Mouse (Mus musculus): Measurements from ENCODE around the gene Dmbx1. TPM values are rescaled to one million over a fixed set of nuclear protein-coding genes. Genes with fewer than 3 reads are reported as not detected.

The Dmbx1 gene
- total and polyA plus RNA-seq, 3 experiments: not detected

DNA sequence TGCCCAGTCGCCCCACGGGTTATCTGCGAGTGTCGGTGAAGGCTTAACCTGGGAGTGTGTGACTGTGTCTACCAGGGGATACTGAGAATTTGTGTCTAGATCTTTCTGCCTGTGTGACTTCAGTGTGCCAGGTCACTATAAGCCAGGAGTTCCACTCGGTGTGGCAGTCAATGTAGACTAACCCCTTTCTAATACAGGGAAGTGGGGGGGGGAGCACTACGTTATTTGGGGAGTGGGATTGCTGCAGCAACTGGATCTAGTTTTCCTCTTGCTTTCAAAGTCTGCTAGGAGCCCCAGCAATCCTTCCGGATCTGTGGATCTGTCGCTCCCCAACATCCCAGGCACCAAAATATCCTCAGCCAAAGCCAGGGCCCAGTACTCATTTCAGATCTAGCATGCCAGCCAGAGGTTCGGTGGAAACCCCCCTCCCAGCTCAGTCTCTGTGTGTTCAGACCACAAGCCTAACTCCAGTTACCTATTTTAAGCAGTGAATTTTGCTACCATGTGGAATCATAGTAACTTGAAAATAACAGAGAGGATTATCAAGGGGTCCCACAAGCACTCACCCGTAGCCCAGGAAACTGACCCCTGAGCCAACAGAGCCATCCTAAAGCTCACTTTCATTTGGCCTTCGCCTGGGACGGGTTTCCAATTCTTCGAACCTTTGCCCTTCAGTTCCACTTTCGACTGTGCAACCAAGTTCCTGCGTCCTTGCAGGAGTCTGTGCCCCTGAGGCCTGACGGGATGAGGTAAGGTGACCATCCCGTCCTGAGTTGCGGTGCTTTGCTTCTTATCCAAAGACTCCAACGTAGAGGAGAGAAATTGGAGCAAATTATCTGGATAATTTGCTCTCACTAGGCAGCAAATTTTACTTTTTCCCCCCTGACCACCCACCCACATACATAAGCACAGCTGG is 2.4 kb downstream of the Dmbx1 start:
- Histone ChIP-seq H3K9ac (ENCODE audit: low read depth, low read length) (no peak overlapping the region), H3K79me2 (replicated peaks; ENCODE audit: control insufficient read depth, insufficient read depth, low read length) (no peaks in the 10 kb centered on the region), H3K4me1 (ENCODE audit: control insufficient read depth, insufficient read depth, low read length) (0 out of 2 replicates have a peak, but pooled peaks cover 2% of the 10 kb centered on the region), H3K27me3 (ENCODE audit: control insufficient read depth, insufficient read depth, low read length) (peaks cover 49% of the 10 kb centered on the region), H3K36me3 (ENCODE audit: control insufficient read depth, insufficient read depth, low read length) (no peaks in the 10 kb centered on the region), H3K4me3 (no peak overlapping the region), H3K27ac (no peak overlapping the region)
- intact Hi-C loops (cut with DNase I): no loop called here
- 17% methylated on average over 19 of the region's 19 CpGs for WGBS
- no peak for DNase-seq
- TF ChIP-seq EP300 (IDR thresholded peaks at IDR 0.05; ENCODE audit: insufficient read depth, low read depth, low read length) (no peak), CTCF (IDR thresholded peaks at IDR 0.05) (no peak), POLR2A (IDR thresholded peaks at IDR 0.05; ENCODE audit: insufficient read depth, low read depth, low read length) (no peak)

DNA sequence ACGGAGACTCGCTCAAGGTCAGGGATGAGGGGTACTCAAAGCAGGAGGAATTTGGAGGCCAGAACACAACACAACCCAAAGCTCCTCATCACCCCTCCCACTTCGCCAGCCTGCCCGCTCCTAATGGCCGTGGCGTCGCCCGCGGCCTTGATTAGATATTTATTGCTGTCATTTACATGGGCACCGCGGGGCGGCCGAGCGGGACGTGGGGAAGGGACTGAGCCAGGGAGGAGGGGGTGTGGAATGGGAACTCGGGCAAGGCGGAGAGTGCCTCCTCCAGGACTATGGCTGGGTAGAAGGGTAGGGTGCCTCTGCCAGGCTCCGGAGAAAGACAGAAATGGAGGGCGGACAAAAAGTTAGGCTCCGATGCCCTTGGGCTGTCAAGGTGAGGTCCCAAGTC is 3.1 kb downstream of the Dmbx1 start:
- WGBS: 4% methylated on average over 20 of the region's 20 CpGs
- Histone ChIP-seq H3K9ac (ENCODE audit: low read depth, low read length) (no peak overlapping the region), H3K4me3 (no peak overlapping the region), H3K36me3 (ENCODE audit: control insufficient read depth, insufficient read depth, low read length) (no peaks in the 10 kb centered on the region), H3K27me3 (ENCODE audit: control insufficient read depth, insufficient read depth, low read length) (peaks cover 47% of the 10 kb centered on the region), H3K79me2 (replicated peaks; ENCODE audit: control insufficient read depth, insufficient read depth, low read length) (no peaks in the 10 kb centered on the region), H3K4me1 (ENCODE audit: control insufficient read depth, insufficient read depth, low read length) (0 out of 2 replicates have a peak, but pooled peaks cover 2% of the 10 kb centered on the region), H3K27ac (no peak overlapping the region)
- TF ChIP-seq EP300 (IDR thresholded peaks at IDR 0.05; ENCODE audit: insufficient read depth, low read depth, low read length) (no peak), CTCF (IDR thresholded peaks at IDR 0.05) (no peak), POLR2A (IDR thresholded peaks at IDR 0.05; ENCODE audit: insufficient read depth, low read depth, low read length) (no peak)
- intact Hi-C loops (cut with DNase I): no loop called here
- no peak for DNase-seq

GRCm38 (mm10) chr4:115935835-115936581 is 3.7 kb downstream of the Dmbx1 start:
- 2% methylated on average over 36 of the region's 36 CpGs for WGBS
- H3K79me2 ChIP-seq (replicated peaks; ENCODE audit: control insufficient read depth, insufficient read depth, low read length): no peaks in the 10 kb centered on the region
- 0 out of 2 replicates have a peak, but pooled peaks cover 2% of the 10 kb centered on the region for H3K4me1 ChIP-seq (ENCODE audit: control insufficient read depth, insufficient read depth, low read length)
- no peak overlapping the region for H3K9ac ChIP-seq (ENCODE audit: low read depth, low read length)
- no peak overlapping the region for H3K27ac ChIP-seq
- peaks cover 48% of the 10 kb centered on the region for H3K27me3 ChIP-seq (ENCODE audit: control insufficient read depth, insufficient read depth, low read length)
- TF ChIP-seq EP300 (IDR thresholded peaks at IDR 0.05; ENCODE audit: insufficient read depth, low read depth, low read length) (no peak), POLR2A (IDR thresholded peaks at IDR 0.05; ENCODE audit: insufficient read depth, low read depth, low read length) (no peak), CTCF (IDR thresholded peaks at IDR 0.05) (no peak)
- no peak for DNase-seq
- H3K36me3 ChIP-seq (ENCODE audit: control insufficient read depth, insufficient read depth, low read length): no peaks in the 10 kb centered on the region
- intact Hi-C loops (cut with DNase I): no loop called here
- H3K4me3 ChIP-seq: no peak overlapping the region

- Histone ChIP-seq H3K27me3 (ENCODE audit: control insufficient read depth, insufficient read depth, low read length) (peaks cover 31% of the 10 kb centered on the region), H3K36me3 (ENCODE audit: control insufficient read depth, insufficient read depth, low read length) (no peaks in the 10 kb centered on the region), H3K79me2 (replicated peaks; ENCODE audit: control insufficient read depth, insufficient read depth, low read length) (no peaks in the 10 kb centered on the region), H3K4me3 (no peak overlapping the region), H3K9ac (ENCODE audit: low read depth, low read length) (no peak overlapping the region), H3K4me1 (ENCODE audit: control insufficient read depth, insufficient read depth, low read length) (no peaks in the 10 kb centered on the region), H3K27ac (no peak overlapping the region)
- 60% methylated on average over 13 of the region's 13 CpGs for WGBS
- no peak for DNase-seq
- intact Hi-C loops (cut with DNase I): no loop called here
- no peak for TF ChIP-seq CTCF (IDR thresholded peaks at IDR 0.05)
- TF ChIP-seq POLR2A (IDR thresholded peaks at IDR 0.05; ENCODE audit: insufficient read depth, low read depth, low read length): no peak
Observed at GRCm38 (mm10) chr4:115931556-115932088, 8.1 kb downstream of the Dmbx1 start.

GRCm38 (mm10) chr4:115927637-115928036 is 12.1 kb downstream of the Dmbx1 start:
- H3K9ac ChIP-seq (ENCODE audit: low read depth, low read length): no peak overlapping the region
- H3K36me3 ChIP-seq (ENCODE audit: control insufficient read depth, insufficient read depth, low read length): no peaks in the 10 kb centered on the region
- no peak overlapping the region for H3K4me3 ChIP-seq
- intact Hi-C loops (cut with DNase I): no loop called here
- H3K79me2 ChIP-seq (replicated peaks; ENCODE audit: control insufficient read depth, insufficient read depth, low read length): no peaks in the 10 kb centered on the region
- 46% methylated on average over 7 of the region's 7 CpGs for WGBS
- H3K27me3 ChIP-seq (ENCODE audit: control insufficient read depth, insufficient read depth, low read length): peaks cover 12% of the 10 kb centered on the region
- DNase-seq: no peak
- TF ChIP-seq POLR2A (IDR thresholded peaks at IDR 0.05; ENCODE audit: insufficient read depth, low read depth, low read length): no peak
- TF ChIP-seq CTCF (IDR thresholded peaks at IDR 0.05): no peak
- no peak for TF ChIP-seq EP300 (IDR thresholded peaks at IDR 0.05; ENCODE audit: insufficient read depth, low read depth, low read length)
- H3K27ac ChIP-seq: no peak overlapping the region
- H3K4me1 ChIP-seq (ENCODE audit: control insufficient read depth, insufficient read depth, low read length): no peaks in the 10 kb centered on the region

All from heart, adult 2 months (tissue).